Mouse (Mus musculus) E14TG2a.4 (cell line): ENCODE results near the gene Slc16a12.

Experiments used
- CTCF ChIP-seq: conservative IDR thresholded peaks from 2 replicates; pipeline ENCODE4 v1.5.1; 2014; ENCODE audit warnings: low read length
- NANOG ChIP-seq: IDR thresholded peaks from 2 replicates; pipeline ENCODE4 v1.6.1; 2014; ENCODE audit warnings: borderline replicate concordance, low read length, mixed read lengths

- no peak for TF ChIP-seq CTCF
- TF ChIP-seq NANOG: no peak
Measured at GRCm38 (mm10) chr19:34678428-34678827, 68.7 kb downstream of the Slc16a12 start.
